Mouse (Mus musculus) cerebellum, adult 2 months (tissue): ENCODE data around the gene Baiap2l1.

Experiments
- CTCF ChIP-seq: fragments of 200-500 bp; IDR thresholded peaks from 2 replicates; pipeline ENCODE4 v1.5.1; 2011; ENCODE audit warnings: low read depth, mild to moderate bottlenecking, control low read depth, low read length, moderate library complexity, borderline replicate concordance; ENCODE audit not compliant: insufficient read depth
- POLR2A ChIP-seq: fragments of 200-500 bp; IDR thresholded peaks from 2 replicates; pipeline ENCODE4 v1.6.1; 2011; ENCODE audit warnings: low read length, control low read depth, borderline replicate concordance; ENCODE audit not compliant: insufficient read depth

- TF ChIP-seq CTCF = no peak
- TF ChIP-seq POLR2A = no peak
Observed at GRCm38 (mm10) chr5:144322717-144323116, 35.2 kb downstream of the Baiap2l1 start.
